Mouse (Mus musculus) hindlimb bud, embryonic 11.5 days (tissue): Measurements from ENCODE around the gene Fyn.

Source experiments
- DNase-seq: peaks from one replicate; pipeline ENCODE4 v3.0.0-alpha.2; 2012; ENCODE audit warnings: low read depth, low spot score; ENCODE audit errors: extremely low spot score

Gene Fyn

GRCm38 (mm10) chr10:39440506-39440905, 71.9 kb downstream of the Fyn start:
- DNase-seq, result no peak

GRCm38 (mm10) chr10:39441636-39442035, 73.0 kb downstream of the Fyn start:
- no peak for DNase-seq

DNA sequence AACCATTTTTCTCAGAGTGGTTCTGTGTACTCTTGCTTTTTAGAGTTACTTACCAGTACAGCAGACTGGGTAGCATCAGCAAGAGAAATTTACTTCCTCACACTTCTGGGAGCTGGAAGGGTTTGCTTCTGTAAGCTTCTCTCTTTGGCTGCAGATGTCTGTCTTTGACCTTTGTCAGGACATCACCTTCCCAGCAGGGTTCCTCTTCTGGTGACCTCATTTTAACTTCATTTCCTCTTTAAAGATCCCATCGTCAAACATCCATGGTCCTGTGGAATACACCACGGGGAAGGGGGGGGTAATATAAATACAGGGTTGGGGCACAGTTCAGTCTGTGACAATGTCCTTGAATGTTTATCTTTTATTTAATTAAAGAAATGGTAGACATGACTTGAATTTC, 74.5 kb downstream of the Fyn start:
- no peak for DNase-seq

DNA sequence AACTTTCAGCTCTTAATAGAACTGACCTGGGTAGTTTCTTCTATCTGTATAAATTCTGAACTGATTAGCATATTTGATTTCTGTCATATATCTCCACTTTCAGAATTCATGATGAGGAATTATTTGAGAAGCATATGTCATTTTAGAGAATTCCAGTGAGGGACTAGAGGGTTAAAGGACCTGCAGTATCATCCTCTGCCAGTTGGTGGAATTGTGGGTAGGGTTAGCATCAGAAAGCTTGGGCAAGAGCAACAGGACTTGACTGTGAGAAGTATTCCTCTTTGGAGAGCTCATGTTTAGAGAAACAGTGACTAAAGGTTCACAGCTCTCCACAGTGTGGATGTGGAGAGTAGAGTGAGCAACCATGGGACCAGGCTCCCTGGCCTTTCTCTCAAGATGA, 75.3 kb downstream of the Fyn start:
- no peak for DNase-seq

DNA sequence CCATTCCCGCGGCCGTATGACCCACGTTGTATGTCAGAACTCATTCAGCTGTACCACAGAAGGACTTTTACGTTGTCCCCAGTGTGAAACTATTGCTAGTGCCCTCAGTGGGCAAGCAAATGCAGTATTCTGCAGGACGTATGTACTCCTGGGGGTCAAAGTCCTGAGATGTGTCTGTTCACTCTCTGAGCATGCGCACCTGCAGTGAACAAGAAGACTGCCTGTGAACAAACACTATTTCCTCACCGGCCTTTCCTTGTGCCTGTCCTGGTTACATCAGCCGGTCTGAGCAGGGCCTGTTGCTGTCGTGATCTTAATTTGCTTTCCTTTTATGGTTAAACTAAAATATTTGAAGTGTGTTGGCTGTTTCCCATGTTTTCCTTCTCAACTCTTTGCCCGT, 77.2 kb downstream of the Fyn start:
- no peak for DNase-seq

DNA sequence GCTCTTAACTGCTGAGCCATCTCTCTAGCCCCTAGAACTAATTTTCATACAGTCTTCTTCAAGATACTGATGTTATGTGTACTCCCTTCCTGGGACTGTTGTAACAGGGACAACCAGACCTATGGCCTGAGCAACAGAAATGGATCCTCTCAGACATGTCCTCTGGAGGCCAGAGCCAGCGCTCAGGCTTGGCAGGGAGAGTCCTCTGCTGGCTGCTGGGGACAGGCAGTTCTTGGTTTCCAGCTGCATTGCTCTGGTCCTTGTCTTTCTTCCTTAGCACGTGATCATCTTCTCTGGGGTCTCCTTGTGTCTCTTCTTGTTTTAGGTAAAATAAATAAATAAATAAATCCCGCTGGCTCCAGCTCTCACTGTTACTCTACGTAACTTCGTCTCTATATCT, 78.1 kb downstream of the Fyn start:
- no peak for DNase-seq

DNA sequence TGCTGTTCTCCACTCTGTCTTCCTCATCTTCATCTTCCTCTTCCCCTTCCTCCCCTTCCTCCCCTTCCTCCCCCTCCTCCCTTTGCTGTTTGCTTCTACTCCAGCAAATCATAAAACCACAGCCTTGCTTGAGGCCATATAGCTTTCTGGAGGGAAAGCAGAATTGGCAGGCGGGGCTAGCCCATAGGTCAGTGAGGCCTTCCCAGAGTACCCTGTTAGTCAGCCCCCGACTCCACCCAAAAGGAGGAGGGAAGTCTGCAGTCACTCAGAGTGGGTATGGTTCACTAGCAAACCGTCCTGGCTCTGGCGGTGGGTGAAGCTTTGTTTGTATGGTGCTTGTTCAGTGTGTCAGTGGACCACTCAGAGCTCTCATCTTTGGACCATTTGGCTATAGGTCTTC, 80.5 kb downstream of the Fyn start:
- DNase-seq, result no peak

DNA sequence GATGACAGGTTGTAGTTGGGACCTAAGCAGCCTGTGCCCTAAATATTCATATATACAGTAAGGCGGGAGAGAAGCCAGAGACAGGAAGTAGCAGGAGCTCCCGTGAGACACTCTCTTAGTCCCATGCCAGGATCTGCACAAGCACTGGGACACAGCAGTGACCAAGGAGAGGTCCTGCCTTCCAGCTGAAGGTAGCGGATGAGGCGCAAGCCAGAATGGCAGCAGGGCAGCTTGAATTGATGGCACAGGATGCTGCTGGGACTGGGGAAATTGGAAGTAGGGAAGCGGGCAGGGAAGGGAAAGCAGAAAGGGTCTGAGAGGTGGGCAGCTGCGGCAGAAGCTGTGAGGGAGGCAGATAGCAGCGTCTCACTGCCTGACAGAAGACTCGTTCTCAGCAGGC, 81.7 kb downstream of the Fyn start:
- no peak for DNase-seq

DNA sequence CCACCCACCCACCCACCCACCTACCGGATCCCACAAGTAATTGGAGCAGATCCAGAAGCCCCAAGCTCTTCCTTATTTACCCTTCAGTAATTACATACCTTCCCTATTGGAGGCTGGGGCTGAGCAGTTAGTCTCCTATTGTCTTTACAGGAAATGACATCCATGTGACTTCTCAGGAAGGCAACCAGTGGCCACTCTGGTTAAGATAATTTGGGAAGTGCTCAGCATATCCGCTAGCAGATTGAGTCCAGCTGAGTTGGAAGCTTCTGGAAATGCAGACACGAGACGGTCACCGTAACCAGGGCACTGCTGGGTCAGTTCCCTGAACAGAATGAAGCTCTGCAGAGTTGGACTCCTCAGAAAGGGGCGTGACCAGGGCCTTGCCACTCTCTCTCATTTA, 82.4 kb downstream of the Fyn start:
- no peak for DNase-seq

DNA sequence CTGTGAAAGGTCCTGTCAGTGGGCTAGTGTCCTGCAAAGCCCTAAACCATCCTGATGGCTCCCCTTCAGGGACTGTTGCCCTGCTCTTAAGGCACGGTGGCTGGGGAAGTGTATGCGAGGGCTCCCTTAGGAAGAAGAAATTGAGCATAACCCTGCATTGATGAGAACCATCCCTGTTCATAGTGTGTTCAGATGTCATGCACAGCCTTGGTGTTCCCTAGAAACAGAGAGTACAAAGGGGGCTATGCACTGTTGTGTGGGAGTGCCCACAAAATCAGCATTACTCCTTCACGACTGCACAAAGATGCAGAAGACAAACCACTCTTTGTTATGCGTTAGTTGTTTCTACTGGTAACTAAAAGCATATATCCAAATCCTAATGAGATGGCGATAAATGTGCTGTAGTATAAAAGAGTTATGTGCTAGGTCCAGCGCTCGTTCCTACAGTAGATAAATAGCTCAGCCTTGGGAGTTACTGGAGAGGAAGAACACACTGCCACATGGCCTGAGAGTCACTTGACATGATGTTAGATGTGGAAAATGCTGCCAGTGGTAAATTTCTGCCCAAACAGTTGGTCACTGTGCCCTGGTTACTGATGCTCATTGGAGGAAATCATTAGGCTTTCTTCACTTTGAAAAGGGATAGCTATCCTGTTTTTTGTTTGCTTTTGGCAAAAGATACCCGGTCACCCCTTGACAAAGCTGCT, 83.4 kb downstream of the Fyn start:
- DNase-seq, result no peak

DNA sequence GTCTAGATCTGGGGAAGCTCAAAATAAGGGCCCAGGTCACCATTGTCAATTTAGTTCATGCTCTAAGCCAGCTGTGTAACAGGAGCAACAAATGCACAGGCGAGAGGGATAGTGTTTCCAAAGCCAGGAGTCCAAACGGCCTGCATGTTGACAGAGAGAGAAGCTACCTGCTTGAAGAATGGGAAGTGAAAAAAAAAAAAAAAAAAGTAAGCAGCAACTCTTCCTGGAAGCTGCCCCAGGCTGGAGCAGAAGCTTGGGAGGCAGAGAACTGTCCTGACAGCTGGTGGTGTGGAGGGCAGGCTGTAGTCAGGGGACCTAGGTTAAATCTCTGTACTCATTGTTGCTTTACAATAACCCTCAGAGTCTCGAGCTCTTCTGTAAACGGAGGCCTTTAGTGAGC, 86.7 kb downstream of the Fyn start:
- DNase-seq, result no peak

GRCm38 (mm10) chr10:39455857-39456620, 87.4 kb downstream of the Fyn start:
- DNase-seq, result no peak

- DNase-seq, result no peak
Observed at GRCm38 (mm10) chr10:39456776-39457175, 88.1 kb downstream of the Fyn start.

DNA sequence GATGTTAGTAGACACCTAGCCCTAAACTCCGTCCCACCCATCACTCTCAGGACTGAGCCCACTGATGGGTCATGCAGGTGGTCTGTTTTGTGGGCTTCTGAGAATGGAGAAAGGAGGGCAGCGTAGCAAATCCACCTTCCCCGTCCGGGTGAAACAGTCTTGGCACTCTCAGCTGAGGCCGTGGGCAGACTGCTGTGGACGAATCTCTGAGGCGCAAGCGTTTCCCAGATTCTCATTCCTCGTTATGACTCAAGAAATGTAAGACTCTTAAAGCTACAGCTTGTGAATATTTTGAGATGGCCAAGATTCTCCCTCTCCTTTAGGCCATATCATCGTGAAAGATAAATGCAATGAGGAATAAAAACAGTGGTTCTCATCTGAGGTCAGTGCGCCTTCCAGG, 88.6 kb downstream of the Fyn start:
- DNase-seq, result no peak

- DNase-seq, result no peak
Observed at GRCm38 (mm10) chr10:39458766-39459699, 90.4 kb downstream of the Fyn start.

- no peak for DNase-seq
Observed at GRCm38 (mm10) chr10:39460621-39461020, 92.0 kb downstream of the Fyn start.

- DNase-seq, result no peak
Observed at GRCm38 (mm10) chr10:39461909-39462308, 93.3 kb downstream of the Fyn start.

DNA sequence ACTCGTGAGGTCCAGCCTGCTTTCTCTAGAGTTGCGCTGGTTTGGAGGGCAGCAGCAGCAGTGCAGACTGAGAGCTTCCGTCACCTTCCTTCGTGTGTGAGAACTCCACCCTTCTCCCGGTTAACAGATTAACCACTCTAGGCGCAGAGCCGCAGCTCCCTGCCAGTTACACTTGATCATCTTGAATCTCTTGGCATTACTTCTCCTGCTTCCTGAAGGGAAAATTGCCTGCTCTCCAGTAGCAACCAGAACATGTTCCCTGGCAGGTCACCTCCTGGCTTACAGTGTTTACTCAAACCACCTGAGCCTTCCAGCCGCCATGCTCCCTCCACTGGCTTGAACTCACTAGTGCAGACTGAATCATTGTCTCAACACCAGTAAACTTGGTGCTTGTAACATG, 94.1 kb downstream of the Fyn start:
- DNase-seq, result no peak

DNA sequence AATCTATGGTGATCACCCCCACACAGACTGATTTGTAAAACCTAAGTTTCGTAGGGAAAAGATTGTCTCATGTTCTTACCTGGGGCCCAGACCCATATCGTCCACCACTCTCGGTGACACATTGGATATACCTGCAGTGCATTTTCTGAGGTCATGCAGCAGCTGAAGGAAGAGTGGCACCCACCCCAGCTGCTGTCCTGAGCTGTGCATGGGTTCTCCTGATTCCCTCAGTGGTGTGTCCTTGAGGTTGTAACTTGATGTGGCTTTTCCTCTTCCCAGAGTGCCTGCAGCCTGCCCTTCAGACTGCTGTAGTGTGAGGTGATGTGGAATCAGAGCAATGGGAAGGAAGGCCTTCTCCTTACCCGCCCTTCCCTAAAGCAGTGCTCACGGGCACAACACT, 95.7 kb downstream of the Fyn start:
- no peak for DNase-seq

DNA sequence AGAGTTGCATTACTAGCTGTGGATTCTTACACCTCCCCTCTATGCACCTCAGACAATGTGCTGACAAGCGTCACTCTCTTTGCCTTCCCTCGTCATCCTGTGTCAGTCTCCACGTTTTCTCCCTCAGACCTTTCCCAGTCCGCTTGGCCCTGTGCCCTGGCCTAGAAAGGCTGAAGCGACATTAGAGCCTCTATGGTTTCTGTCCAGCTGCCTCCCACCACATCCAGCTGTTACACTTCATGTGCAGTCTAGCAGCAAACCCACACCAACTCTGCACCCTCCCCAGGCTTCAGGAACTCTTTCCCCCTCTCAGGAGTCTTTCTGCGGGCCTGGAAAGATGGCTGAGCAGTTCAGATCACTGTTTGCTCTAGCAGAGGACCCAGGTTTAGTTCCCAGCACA, 98.7 kb downstream of the Fyn start:
- DNase-seq, result no peak

GRCm38 (mm10) chr10:39467821-39468220, 99.2 kb downstream of the Fyn start:
- no peak for DNase-seq

- DNase-seq, result no peak
Observed at GRCm38 (mm10) chr10:39468576-39468975, 99.9 kb downstream of the Fyn start.
